Mouse (Mus musculus): ENCODE results near the gene Shisal1.

DNA sequence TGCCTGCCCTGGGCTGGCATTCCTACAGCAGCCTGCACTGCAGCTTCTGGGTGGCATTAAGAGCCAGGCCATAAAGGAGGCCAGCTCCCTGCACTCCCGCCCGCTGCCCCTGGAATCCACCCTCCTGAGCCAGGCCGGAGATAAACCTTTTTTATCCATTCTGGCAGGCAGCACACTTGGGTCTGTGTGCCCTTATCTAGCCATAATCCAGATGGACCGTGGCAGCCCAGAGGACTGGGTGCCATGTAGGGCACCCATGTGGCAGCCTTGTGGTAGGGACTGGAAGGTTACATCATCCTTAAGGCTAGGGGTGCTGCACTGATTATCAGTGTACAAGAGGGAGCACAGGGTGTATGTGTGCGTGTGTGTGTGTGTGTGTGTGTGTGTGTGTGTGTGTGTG lies 16.4 kb downstream of the Shisal1 start:
- TF ChIP-seq EP300 (IDR thresholded peaks at IDR 0.05; ENCODE audit: low read depth) (no peak), CTCF (IDR thresholded peaks at IDR 0.05; ENCODE audit: low read depth) (no peak)
